Mouse (Mus musculus): ENCODE results near the gene H2-M10.1. TPM values are rescaled to one million over a fixed set of nuclear protein-coding genes. Genes with fewer than 3 reads are reported as not detected.
"Not testable (repeated sequence)": the region's sequence is repeated elsewhere in the genome, so short reads cannot be mapped to it uniquely, and the experiment has no call there.

Gene H2-M10.1
- polyA plus RNA-seq, 1 experiment from 2014 or later, result not detected

GRCm38 (mm10) chr17:36315041-36315688 is 10.8 kb downstream of the H2-M10.1 start:
- Histone ChIP-seq H3K27me3 (ENCODE audit: insufficient read depth, low read length) (no peaks in the 10 kb centered on the region), H3K36me3 (ENCODE audit: insufficient read depth, low read length) (no peaks in the 10 kb centered on the region), H3K4me2 (ENCODE audit: low read length) (peak overlapping the region; percentile 86), H3K9ac (ENCODE audit: low read depth, low read length) (peak overlapping the region; percentile 14), H3K27ac (0 out of 2 replicates have a peak overlapping the region, but pooled peaks have one; percentile 15), H3K4me3 (replicated peaks; ENCODE audit: low read depth, low read length) (peak overlapping the region; percentile 50), H3K4me1 (replicated peaks; ENCODE audit: insufficient read depth, low read length) (no peaks in the 10 kb centered on the region), H3K9me3 (replicated peaks; ENCODE audit: low read length) (no peaks in the 10 kb centered on the region)
- DNase-seq (ENCODE audit: low spot score), result peak; percentile 66
- no peak for TF ChIP-seq CTCF (IDR thresholded peaks at IDR 0.05; ENCODE audit: low read depth)
- peak; percentile 68; the same call in 1 of the 2 replicates for ATAC-seq (replicated peaks; ENCODE audit: low FRiP score, low read depth)
- WGBS, result 1% methylated on average over 19 of the region's 19 CpGs

GRCm38 (mm10) chr17:36314511-36314910 is 11.4 kb downstream of the H2-M10.1 start:
- TF ChIP-seq CTCF (IDR thresholded peaks at IDR 0.05; ENCODE audit: low read depth), result no peak
- DNase-seq (ENCODE audit: low spot score), result peak; percentile 35
- no peak overlapping the region for H3K9ac ChIP-seq (ENCODE audit: low read depth, low read length)
- 3% methylated on average over 9 of the region's 9 CpGs for WGBS
- no peaks in the 10 kb centered on the region for H3K9me3 ChIP-seq (replicated peaks; ENCODE audit: low read length)
- ATAC-seq (replicated peaks; ENCODE audit: low FRiP score, low read depth), result no peak
- peak overlapping the region; percentile 50 for H3K4me3 ChIP-seq (replicated peaks; ENCODE audit: low read depth, low read length)
- H3K27me3 ChIP-seq (ENCODE audit: insufficient read depth, low read length), result no peaks in the 10 kb centered on the region
- H3K4me2 ChIP-seq (ENCODE audit: low read length), result peak overlapping the region; percentile 86
- no peak overlapping the region for H3K27ac ChIP-seq
- no peaks in the 10 kb centered on the region for H3K36me3 ChIP-seq (ENCODE audit: insufficient read depth, low read length)
- H3K4me1 ChIP-seq (replicated peaks; ENCODE audit: insufficient read depth, low read length), result no peaks in the 10 kb centered on the region

GRCm38 (mm10) chr17:36309293-36309692 is 16.7 kb downstream of the H2-M10.1 start:
- DNase-seq (ENCODE audit: low spot score) (no peak), ATAC-seq (replicated peaks; ENCODE audit: low FRiP score, low read depth) (no peak)
- no peaks in the 10 kb centered on the region for H3K36me3 ChIP-seq (ENCODE audit: insufficient read depth, low read length)
- no peaks in the 10 kb centered on the region for H3K4me1 ChIP-seq (replicated peaks; ENCODE audit: insufficient read depth, low read length)
- H3K27me3 ChIP-seq (ENCODE audit: insufficient read depth, low read length), result no peaks in the 10 kb centered on the region
- H3K27ac ChIP-seq, result no peak overlapping the region
- H3K9ac ChIP-seq (ENCODE audit: low read depth, low read length), result no peak overlapping the region
- no peak overlapping the region for H3K4me3 ChIP-seq (replicated peaks; ENCODE audit: low read depth, low read length)
- no peaks in the 10 kb centered on the region for H3K9me3 ChIP-seq (replicated peaks; ENCODE audit: low read length)
- no peak overlapping the region for H3K4me2 ChIP-seq (ENCODE audit: low read length)
- 21% methylated on average over 1 of the region's 1 CpGs for WGBS
- no peak for TF ChIP-seq CTCF (IDR thresholded peaks at IDR 0.05; ENCODE audit: low read depth)

GRCm38 (mm10) chr17:36308855-36309254 is 17.1 kb downstream of the H2-M10.1 start:
- ATAC-seq (replicated peaks; ENCODE audit: low FRiP score, low read depth); H3K4me2 ChIP-seq (ENCODE audit: low read length); H3K27ac ChIP-seq; H3K4me3 ChIP-seq (replicated peaks; ENCODE audit: low read depth, low read length); H3K27me3 ChIP-seq (ENCODE audit: insufficient read depth, low read length); H3K36me3 ChIP-seq (ENCODE audit: insufficient read depth, low read length); H3K9me3 ChIP-seq (replicated peaks; ENCODE audit: low read length); H3K9ac ChIP-seq (ENCODE audit: low read depth, low read length); H3K4me1 ChIP-seq (replicated peaks; ENCODE audit: insufficient read depth, low read length): not testable (repeated sequence)
- DNase-seq (ENCODE audit: low spot score), result peak; percentile 82
- 3% methylated on average over 3 of the region's 3 CpGs for WGBS
- peak; percentile 82 for TF ChIP-seq CTCF (IDR thresholded peaks at IDR 0.05; ENCODE audit: low read depth)

GRCm38 (mm10) chr17:36286390-36286789 is 39.6 kb downstream of the H2-M10.1 start, which contains the start of gene H2-M10.2:
TSS of gene H2-M10.2 (minus strand) at chr17:36286490.
- no peak for DNase-seq (ENCODE audit: low spot score)
- Histone ChIP-seq H3K4me3 (replicated peaks; ENCODE audit: low read depth, low read length) (no peak within 1 kb of the TSS), H3K36me3 (ENCODE audit: insufficient read depth, low read length) (0 out of 2 replicates have a peak, but pooled peaks cover 4% of the 10 kb centered on the region), H3K27ac (no peak within 1 kb of the TSS), H3K9ac (ENCODE audit: low read depth, low read length) (no peak within 1 kb of the TSS), H3K4me1 (replicated peaks; ENCODE audit: insufficient read depth, low read length) (no peaks in the 10 kb centered on the region), H3K27me3 (ENCODE audit: insufficient read depth, low read length) (no peaks in the 10 kb centered on the region), H3K9me3 (replicated peaks; ENCODE audit: low read length) (0 out of 2 replicates have a peak, but pooled peaks cover 4% of the 10 kb centered on the region), H3K4me2 (ENCODE audit: low read length) (no peak within 1 kb of the TSS)
- no peak for TF ChIP-seq CTCF (IDR thresholded peaks at IDR 0.05; ENCODE audit: low read depth)
- ATAC-seq (replicated peaks; ENCODE audit: low FRiP score, low read depth), result no peak
- 89% methylated on average over 2 of the region's 2 CpGs for WGBS

- no peaks in the 10 kb centered on the region for H3K27me3 ChIP-seq (ENCODE audit: insufficient read depth, low read length)
- H3K9ac ChIP-seq (ENCODE audit: low read depth, low read length), result no peak overlapping the region
- H3K27ac ChIP-seq, result no peak overlapping the region
- WGBS, result 85% methylated on average over 4 of the region's 4 CpGs
- H3K36me3 ChIP-seq (ENCODE audit: insufficient read depth, low read length), result peaks cover 14% of the 10 kb centered on the region; the same call in 1 of the 2 replicates
- H3K4me1 ChIP-seq (replicated peaks; ENCODE audit: insufficient read depth, low read length), result no peaks in the 10 kb centered on the region
- H3K4me2 ChIP-seq (ENCODE audit: low read length), result no peak overlapping the region
- TF ChIP-seq CTCF (IDR thresholded peaks at IDR 0.05; ENCODE audit: low read depth), result no peak
- 0 out of 2 replicates have a peak, but pooled peaks cover 4% of the 10 kb centered on the region for H3K9me3 ChIP-seq (replicated peaks; ENCODE audit: low read length)
- no peak overlapping the region for H3K4me3 ChIP-seq (replicated peaks; ENCODE audit: low read depth, low read length)
- no peak for DNase-seq (ENCODE audit: low spot score)
- no peak for ATAC-seq (replicated peaks; ENCODE audit: low FRiP score, low read depth)
These were observed 44.3 kb downstream of the H2-M10.1 start for GRCm38 (mm10) chr17:36281521-36282245.

All from kidney, postnatal 0 days (tissue).